ENCODE assay signal across 8 mouse cellular contexts in genomic region chr11:96272024-96272921, GRCm38 (mm10). TPM values are rescaled to one million over a fixed set of nuclear protein-coding genes. Genes with fewer than 3 reads are reported as not detected.
DNase-seq lines count a peak whose midpoint lies in the region; ATAC-seq and TF ChIP-seq lines count a peak whose summit lies in the region.
"Had no signal": no experiment of that assay in that cellular context is flagged by ENCODE, and none has a peak within 500 bp of the region (broad histone marks: within the 10 kb centered on the region; RNA-seq: fewer than 3 reads in every experiment).

No protein-coding gene starts in this region.

- ATAC-seq in liver, embryonic 11.5 days (replicated peaks; ENCODE audit: low FRiP score), result no peak
- ATAC-seq in intestine, embryonic 15.5 days, result peak; percentile 44
- no peak; the same call in 1 of the 2 replicates for ATAC-seq in cerebellum, adult (ENCODE audit: insufficient number of reproducible peaks, low FRiP score, low TSS enrichment)

- TF ChIP-seq POLR2A in brain, embryonic 14.5 days (IDR thresholded peaks at IDR 0.05; ENCODE audit: borderline replicate concordance, extremely low read depth, insufficient read depth, insufficient read length, poor library complexity, severe bottlenecking), result no peak

- no peaks in the 10 kb centered on the region for H3K9me3 ChIP-seq in liver, embryonic 11.5 days (ENCODE audit: control insufficient read depth, low read length)
- H3K9me3 ChIP-seq in intestine, embryonic 15.5 days, result no peaks in the 10 kb centered on the region
- H3K9me3 ChIP-seq: liver, embryonic 15.5 days had no signal

- H3K4me3 ChIP-seq in liver, embryonic 11.5 days (ENCODE audit: low read depth, low read length), result peak overlapping the region; percentile 10; the same call in 1 of the 2 replicates
- H3K4me3 ChIP-seq in intestine, embryonic 15.5 days (replicated peaks), result peak overlapping the region; percentile 40
- H3K4me3 ChIP-seq: liver, embryonic 15.5 days had no signal

- peaks cover 6% of the 10 kb centered on the region; the same call in 1 of the 2 replicates for H3K4me1 ChIP-seq in liver, embryonic 11.5 days (replicated peaks; ENCODE audit: control insufficient read depth, insufficient read depth, low read length)
- H3K4me1 ChIP-seq in intestine, embryonic 15.5 days (replicated peaks), result peaks cover 23% of the 10 kb centered on the region
- H3K4me1 ChIP-seq: liver, embryonic 15.5 days had no signal

- no peaks in the 10 kb centered on the region for H3K36me3 ChIP-seq in liver, embryonic 11.5 days (ENCODE audit: control insufficient read depth, insufficient read depth, low read length)
- no peaks in the 10 kb centered on the region for H3K36me3 ChIP-seq in intestine, embryonic 15.5 days
- H3K36me3 ChIP-seq: liver, embryonic 15.5 days had no signal

- peak; percentile 46 for DNase-seq in liver, embryonic 11.5 days (ENCODE audit: low spot score)
- no peak for DNase-seq in liver
- peak; percentile 58 for DNase-seq in brain, embryonic 14.5 days (ENCODE audit: low read depth)
- peak; percentile 27 for DNase-seq in naive thymus-derived CD4-positive, alpha-beta T cell, adult 2 months (ENCODE audit: low read depth)
- no peak for DNase-seq in cerebellum, adult 9-11 months

- no peak overlapping the region for H3K27ac ChIP-seq in liver, embryonic 11.5 days (ENCODE audit: low read depth, low read length)
- H3K27ac ChIP-seq in intestine, embryonic 15.5 days, result peak overlapping the region; percentile 22; the same call in 1 of the 2 replicates
- H3K27ac ChIP-seq: liver, embryonic 15.5 days had no signal

- TF ChIP-seq CTCF in brain, embryonic 14.5 days (IDR thresholded peaks at IDR 0.05; ENCODE audit: borderline replicate concordance, extremely low read depth, insufficient read depth, insufficient read length), result no peak

- under 1% methylated on average over 54 of the region's 58 CpGs for WGBS in liver, embryonic 11.5 days
- WGBS in intestine, embryonic 15.5 days, result 1% methylated on average over 55 of the region's 58 CpGs

- peaks cover 98% of the 10 kb centered on the region for H3K27me3 ChIP-seq in liver, embryonic 11.5 days (replicated peaks; ENCODE audit: control insufficient read depth, insufficient read depth, low read length)
- H3K27me3 ChIP-seq in intestine, embryonic 15.5 days (replicated peaks), result peaks cover 97% of the 10 kb centered on the region

- no peak overlapping the region for H3K9ac ChIP-seq in liver, embryonic 11.5 days (ENCODE audit: low read depth, low read length)
- H3K9ac ChIP-seq in intestine, embryonic 15.5 days, result peak overlapping the region; percentile 37; the same call in 1 of the 2 replicates
- H3K9ac ChIP-seq: liver, embryonic 15.5 days had no signal

- H3K4me2 ChIP-seq in liver, embryonic 11.5 days, result peak overlapping the region; percentile 27; the same call in 1 of the 2 replicates
- H3K4me2 ChIP-seq in intestine, embryonic 15.5 days (replicated peaks), result peak overlapping the region; percentile 71

RNA-seq across cellular contexts. Expression of gene Hoxb9, which starts 1.0 kb away (rescaled TPM):
- 0.26 and 0.49 TPM in 2 replicates for polyA plus RNA-seq in liver, embryonic 11.5 days (2014; fragmentation: Nextera tagmentation; extraction: Ambion mirVana)
- 0.04 and 0.06 TPM in 2 replicates for polyA plus RNA-seq in brain, embryonic 14.5 days (2012; rRNA removed)
- polyA plus RNA-seq in intestine, embryonic 15.5 days (2015; fragmentation: Nextera tagmentation; extraction: Ambion mirVana), result 1.2 and 1.3 TPM in 2 replicates
- polyA plus RNA-seq: liver, embryonic 15.5 days had no signal

RNA-seq across cellular contexts. Expression of gene Hoxb8, which starts 9.4 kb away (rescaled TPM):
- 0.43 and 0.62 TPM in 2 replicates for polyA plus RNA-seq in liver, embryonic 11.5 days (2014; fragmentation: Nextera tagmentation; extraction: Ambion mirVana)
- 0.38 and 19.0 TPM in 2 replicates for polyA plus RNA-seq in brain, embryonic 14.5 days (2012; rRNA removed)
- 1.1 and 1.5 TPM in 2 replicates for polyA plus RNA-seq in intestine, embryonic 15.5 days (2015; fragmentation: Nextera tagmentation; extraction: Ambion mirVana)
- polyA plus RNA-seq: liver, embryonic 15.5 days had no signal

RNA-seq across cellular contexts. Expression of gene Hoxb7, which starts 14.2 kb away (rescaled TPM):
- polyA plus RNA-seq in liver, embryonic 11.5 days (2014; fragmentation: Nextera tagmentation; extraction: Ambion mirVana), result 1.6 and 2.0 TPM in 2 replicates
- polyA plus RNA-seq in brain, embryonic 14.5 days (2012; rRNA removed), result 0.11 and 2.4 TPM in 2 replicates
- 10.7 and 12.4 TPM in 2 replicates for polyA plus RNA-seq in intestine, embryonic 15.5 days (2015; fragmentation: Nextera tagmentation; extraction: Ambion mirVana)

RNA-seq across cellular contexts. Expression of gene Hoxb6, which starts 20.0 kb away (rescaled TPM):
- polyA plus RNA-seq in liver, embryonic 11.5 days (2014; fragmentation: Nextera tagmentation; extraction: Ambion mirVana), result 1.9 and 2.4 TPM in 2 replicates
- 0.68 and 14.3 TPM in 2 replicates for polyA plus RNA-seq in brain, embryonic 14.5 days (2012; rRNA removed)
- polyA plus RNA-seq in intestine, embryonic 15.5 days (2015; fragmentation: Nextera tagmentation; extraction: Ambion mirVana), result 14.4 and 16.1 TPM in 2 replicates

RNA-seq across cellular contexts. Expression of gene Hoxb5, which starts 30.9 kb away (rescaled TPM):
- polyA plus RNA-seq in liver, embryonic 11.5 days (2014; fragmentation: Nextera tagmentation; extraction: Ambion mirVana), result 3.7 and 4.5 TPM in 2 replicates
- 3.3 and 43.9 TPM in 2 replicates for polyA plus RNA-seq in brain, embryonic 14.5 days (2012; rRNA removed)
- polyA plus RNA-seq in intestine, embryonic 15.5 days (2015; fragmentation: Nextera tagmentation; extraction: Ambion mirVana), result 27.2 and 31.3 TPM in 2 replicates

Comparison
In these comparisons a context has a peak if more than half of its experiments do, and no peak if none do; other contexts are left out.
1. DNase-seq: peak in liver, embryonic 11.5 days (single experiment), brain, embryonic 14.5 days (single experiment) and naive thymus-derived CD4-positive, alpha-beta T cell, adult 2 months (single experiment); none in liver (single experiment) and cerebellum, adult 9-11 months (single experiment).